Mouse (Mus musculus) right cerebral cortex, adult 18-20 months (tissue): ENCODE results near the gene Kdm2a.

Experiments used
- DNase-seq: peaks from one replicate; pipeline ENCODE4 v3.0.0; 2022; ENCODE audit warnings: mixed read lengths

Kdm2a gene

GRCm38 (mm10) chr19:4326881-4327280, 71.2 kb downstream of the Kdm2a start:
- DNase-seq, result no peak

- DNase-seq, result no peak
Measured at GRCm38 (mm10) chr19:4326106-4326505, 72.0 kb downstream of the Kdm2a start.

GRCm38 (mm10) chr19:4322134-4322533, 76.0 kb downstream of the Kdm2a start:
- no peak for DNase-seq

GRCm38 (mm10) chr19:4321622-4322021, 76.5 kb downstream of the Kdm2a start:
- DNase-seq, result no peak

- DNase-seq, result no peak
Measured at GRCm38 (mm10) chr19:4319272-4319671, 78.8 kb downstream of the Kdm2a start.

GRCm38 (mm10) chr19:4317181-4317580, 80.9 kb downstream of the Kdm2a start:
- no peak for DNase-seq

- DNase-seq, result no peak
Measured at GRCm38 (mm10) chr19:4315223-4315944, 82.7 kb downstream of the Kdm2a start.

GRCm38 (mm10) chr19:4309776-4310185, 88.3 kb downstream of the Kdm2a start:
- DNase-seq, result no peak

GRCm38 (mm10) chr19:4309302-4309701, 88.8 kb downstream of the Kdm2a start:
- no peak for DNase-seq

GRCm38 (mm10) chr19:4306190-4306577, 91.9 kb downstream of the Kdm2a start, which contains the start of gene Grk2:
Grk2 (minus strand) TSS chr19:4306222.
- peak; percentile 76 for DNase-seq

GRCm38 (mm10) chr19:4305491-4306189, 92.4 kb downstream of the Kdm2a start:
- no peak for DNase-seq

- DNase-seq, result no peak
Measured at GRCm38 (mm10) chr19:4304871-4305321, 93.2 kb downstream of the Kdm2a start.

GRCm38 (mm10) chr19:4304251-4304821, 93.7 kb downstream of the Kdm2a start:
- DNase-seq, result no peak

- no peak for DNase-seq
Measured at GRCm38 (mm10) chr19:4303640-4303995, 94.5 kb downstream of the Kdm2a start.

GRCm38 (mm10) chr19:4302936-4303639, 95.0 kb downstream of the Kdm2a start:
- DNase-seq, result peak; percentile 40

- DNase-seq, result peak; percentile 56
Measured at GRCm38 (mm10) chr19:4301735-4302651, 96.1 kb downstream of the Kdm2a start.

GRCm38 (mm10) chr19:4300852-4301734, 97.0 kb downstream of the Kdm2a start:
- peak; percentile 49 for DNase-seq

GRCm38 (mm10) chr19:4300271-4300704, 97.8 kb downstream of the Kdm2a start:
- DNase-seq, result peak; percentile 43

- DNase-seq, result no peak
Measured at GRCm38 (mm10) chr19:4299574-4300270, 98.4 kb downstream of the Kdm2a start.

- no peak for DNase-seq
Measured at GRCm38 (mm10) chr19:4299126-4299525, 99.0 kb downstream of the Kdm2a start.
